10 mouse cellular contexts compared by ENCODE assay signal in genomic region chr8:104434275-104434674, GRCm38 (mm10). TPM values are rescaled to one million over a fixed set of nuclear protein-coding genes. Genes with fewer than 3 reads are reported as not detected.
DNase-seq lines count a peak whose midpoint lies in the region; ATAC-seq and TF ChIP-seq lines count a peak whose summit lies in the region.
"Had no signal": no experiment of that assay in that cellular context is flagged by ENCODE, and none has a peak within 500 bp of the region (broad histone marks: within the 10 kb centered on the region; RNA-seq: fewer than 3 reads in every experiment).

No protein-coding gene starts in this region.

- H3K9me3 ChIP-seq in stomach, postnatal 0 days (ENCODE audit: control insufficient read depth, low read length): no peaks in the 10 kb centered on the region
- no peaks in the 10 kb centered on the region for H3K9me3 ChIP-seq in embryonic facial prominence, embryonic 10.5 days
- H3K9me3 ChIP-seq: embryonic facial prominence, embryonic 12.5 days; neural tube, embryonic 13.5 days had no signal

- no peak overlapping the region for H3K4me2 ChIP-seq in stomach, postnatal 0 days (replicated peaks; ENCODE audit: low read depth)
- H3K4me2 ChIP-seq: embryonic facial prominence, embryonic 12.5 days; neural tube, embryonic 13.5 days had no signal

- peak; percentile 46; the same call in 1 of the 2 replicates for TF ChIP-seq CTCF in stomach, postnatal 0 days (IDR thresholded peaks at IDR 0.05; ENCODE audit: low read depth)

- ATAC-seq in cerebellum, adult (ENCODE audit: insufficient number of reproducible peaks, low FRiP score, low TSS enrichment): no peak
- peak; percentile 41 for ATAC-seq in stomach, postnatal 0 days (ENCODE audit: low FRiP score, low TSS enrichment)

- DNase-seq in cerebellum, adult 11-12 months: peak; percentile 68
- DNase-seq in ovary, postnatal 36 days (ENCODE audit: low spot score): peak; percentile 37
- no peak for DNase-seq in ovary, postnatal 10 days (ENCODE audit: low spot score)
- peak; percentile 36 to 55 for DNase-seq in kidney, postnatal 25 days
- DNase-seq in stomach, postnatal 0 days (ENCODE audit: low spot score): peak; percentile 50
- no peak for DNase-seq in embryonic facial prominence, embryonic 10.5 days (ENCODE audit: low spot score)
- DNase-seq in frontal cortex, adult 2 months (ENCODE audit: extremely low spot score in 1 of 2, low spot score in 1 of 2): no peak

- H3K27me3 ChIP-seq in stomach, postnatal 0 days (ENCODE audit: control insufficient read depth, insufficient read depth, low read length): no peaks in the 10 kb centered on the region
- H3K27me3 ChIP-seq in embryonic facial prominence, embryonic 10.5 days (replicated peaks; ENCODE audit: low read depth, poor library complexity, severe bottlenecking): no peaks in the 10 kb centered on the region
- H3K27me3 ChIP-seq: embryonic facial prominence, embryonic 12.5 days; neural tube, embryonic 13.5 days had no signal

- H3K36me3 ChIP-seq in stomach, postnatal 0 days (ENCODE audit: control insufficient read depth, insufficient read depth, low read length): peaks cover 28% of the 10 kb centered on the region
- peaks cover 100% of the 10 kb centered on the region for H3K36me3 ChIP-seq in embryonic facial prominence, embryonic 10.5 days (replicated peaks)

- H3K9ac ChIP-seq in stomach, postnatal 0 days (ENCODE audit: low read length): no peak overlapping the region
- H3K9ac ChIP-seq: embryonic facial prominence, embryonic 12.5 days; neural tube, embryonic 13.5 days had no signal

- peak overlapping the region; percentile 45; the same call in 1 of the 2 replicates for H3K27ac ChIP-seq in stomach, postnatal 0 days (replicated peaks)
- H3K27ac ChIP-seq in embryonic facial prominence, embryonic 10.5 days (replicated peaks): no peak overlapping the region
- H3K27ac ChIP-seq: embryonic facial prominence, embryonic 12.5 days; neural tube, embryonic 13.5 days had no signal

- H3K4me3 ChIP-seq in stomach, postnatal 0 days (ENCODE audit: low read depth, low read length): no peak overlapping the region
- no peak overlapping the region for H3K4me3 ChIP-seq in embryonic facial prominence, embryonic 10.5 days
- H3K4me3 ChIP-seq: embryonic facial prominence, embryonic 12.5 days; neural tube, embryonic 13.5 days had no signal

- 64% methylated on average over 4 of the region's 4 CpGs for WGBS in stomach, postnatal 0 days
- WGBS in embryonic facial prominence, embryonic 10.5 days: 85% methylated on average over 4 of the region's 4 CpGs

- TF ChIP-seq EP300 in stomach, postnatal 0 days (optimal IDR thresholded peaks at IDR 0.05): no peak

- no peaks in the 10 kb centered on the region for H3K4me1 ChIP-seq in stomach, postnatal 0 days (replicated peaks; ENCODE audit: control insufficient read depth, insufficient read depth)
- no peaks in the 10 kb centered on the region for H3K4me1 ChIP-seq in embryonic facial prominence, embryonic 10.5 days
- H3K4me1 ChIP-seq: embryonic facial prominence, embryonic 12.5 days had no signal

RNA-seq across cellular contexts. Expression of gene Dync1li2, which starts 8.6 kb away (rescaled TPM):
- polyA plus RNA-seq in stomach, postnatal 0 days (2015; fragmentation: Nextera tagmentation; extraction: Ambion mirVana): 31.9 and 33.0 TPM in 2 replicates
- polyA plus RNA-seq in embryonic facial prominence, embryonic 10.5 days (2016; fragmentation: Nextera tagmentation; extraction: Ambion mirVana): 69.3 and 74.4 TPM in 2 replicates
- polyA plus RNA-seq in frontal cortex, adult 2 months (2012; rRNA removed): 154 and 165 TPM in 2 replicates

RNA-seq across cellular contexts. Expression of gene Cmtm4, which starts 38.7 kb away (rescaled TPM):
- polyA plus RNA-seq in stomach, postnatal 0 days (2015; fragmentation: Nextera tagmentation; extraction: Ambion mirVana): 4.6 and 4.8 TPM in 2 replicates
- polyA plus RNA-seq in embryonic facial prominence, embryonic 10.5 days (2016; fragmentation: Nextera tagmentation; extraction: Ambion mirVana): 2.2 and 2.4 TPM in 2 replicates
- polyA plus RNA-seq in frontal cortex, adult 2 months (2012; rRNA removed): 40.0 and 43.8 TPM in 2 replicates

Comparison
In these comparisons a context has a peak if more than half of its experiments do, and no peak if none do; other contexts are left out.
1. DNase-seq: peak in cerebellum, adult 11-12 months (single experiment), ovary, postnatal 36 days (single experiment), kidney, postnatal 25 days (2 of 2) and stomach, postnatal 0 days (single experiment); none in ovary, postnatal 10 days (single experiment), embryonic facial prominence, embryonic 10.5 days (single experiment) and frontal cortex, adult 2 months (0 of 2).